Mouse (Mus musculus) MN1 (cell line): Measurements from ENCODE around the gene Rnf5.

Experiments used
- DNase-seq: peaks from one replicate; pipeline ENCODE4 v3.0.0-alpha.2; 2016; ENCODE audit warnings: low spot score

The Rnf5 gene

DNA sequence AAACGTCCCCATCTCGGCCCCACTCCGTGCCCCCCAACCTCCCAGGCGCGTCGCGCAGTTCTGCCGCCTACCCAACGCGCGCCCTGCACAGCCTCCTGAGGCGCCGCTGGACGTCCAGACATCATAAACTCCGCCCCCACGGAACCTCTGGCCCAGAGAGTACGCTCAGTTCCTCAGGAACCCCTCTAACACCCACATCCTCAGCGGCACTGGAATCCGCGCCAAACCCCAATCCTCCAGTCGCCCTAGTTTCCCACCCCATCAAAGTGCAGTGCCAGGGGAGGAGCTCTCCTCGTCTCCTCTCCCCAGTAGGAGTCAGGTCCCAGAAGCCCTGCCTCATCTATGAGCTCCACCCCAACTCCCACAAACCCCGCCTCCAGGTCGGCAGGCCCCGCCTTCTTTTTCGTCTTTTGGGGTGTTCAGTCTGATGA is 28.8 kb upstream of the Rnf5 start:
- DNase-seq: no peak

DNA sequence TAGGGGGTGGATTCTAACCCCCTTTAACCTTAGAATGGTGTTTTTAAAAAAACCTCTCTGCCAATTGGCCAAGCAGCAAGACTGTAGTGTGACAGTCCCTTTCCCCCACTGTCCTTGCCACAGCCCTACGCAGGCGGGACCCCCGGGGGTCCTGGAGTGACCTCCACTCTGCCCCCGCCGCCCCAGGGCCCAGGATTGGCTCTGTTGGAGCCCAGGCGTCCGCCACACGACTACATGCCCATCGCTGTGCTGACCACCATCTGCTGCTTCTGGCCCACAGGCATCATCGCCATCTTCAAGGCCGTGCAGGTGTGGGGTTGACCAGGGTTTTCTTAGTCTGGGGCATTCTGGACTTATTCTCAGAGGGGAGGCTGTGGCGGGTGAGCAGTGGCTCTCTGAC is 28.2 kb upstream of the Rnf5 start:
- DNase-seq: no peak

DNA sequence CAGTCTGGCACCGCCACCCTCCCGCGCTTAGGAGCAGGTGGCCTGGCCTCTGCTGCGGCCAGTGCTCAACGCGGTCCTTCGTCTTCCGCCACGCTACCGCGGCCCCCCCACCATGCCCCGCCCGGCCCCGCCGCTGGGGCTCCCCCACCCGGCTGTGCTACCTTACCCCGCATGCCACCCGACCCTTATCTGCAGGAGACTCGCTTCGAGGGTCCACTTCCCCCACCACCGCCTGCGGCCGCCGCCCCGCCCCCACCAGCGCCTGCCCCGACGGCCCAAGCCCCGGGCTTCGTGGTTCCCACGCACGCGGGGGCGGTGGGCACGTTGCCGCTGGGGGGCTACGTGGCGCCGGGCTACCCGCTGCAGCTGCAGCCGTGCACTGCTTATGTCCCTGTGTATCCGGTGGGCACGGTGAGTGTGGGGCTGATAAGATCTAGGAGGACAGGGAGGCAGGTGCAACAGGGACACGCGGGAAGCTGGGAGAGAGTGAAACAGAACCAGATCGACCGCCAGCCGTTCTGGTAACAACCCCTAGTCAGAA is 27.3 kb upstream of the Rnf5 start:
- DNase-seq: no peak

- DNase-seq: no peak
These were observed 26.5 kb upstream of the Rnf5 start for GRCm38 (mm10) chr17:34629796-34630603.

DNA sequence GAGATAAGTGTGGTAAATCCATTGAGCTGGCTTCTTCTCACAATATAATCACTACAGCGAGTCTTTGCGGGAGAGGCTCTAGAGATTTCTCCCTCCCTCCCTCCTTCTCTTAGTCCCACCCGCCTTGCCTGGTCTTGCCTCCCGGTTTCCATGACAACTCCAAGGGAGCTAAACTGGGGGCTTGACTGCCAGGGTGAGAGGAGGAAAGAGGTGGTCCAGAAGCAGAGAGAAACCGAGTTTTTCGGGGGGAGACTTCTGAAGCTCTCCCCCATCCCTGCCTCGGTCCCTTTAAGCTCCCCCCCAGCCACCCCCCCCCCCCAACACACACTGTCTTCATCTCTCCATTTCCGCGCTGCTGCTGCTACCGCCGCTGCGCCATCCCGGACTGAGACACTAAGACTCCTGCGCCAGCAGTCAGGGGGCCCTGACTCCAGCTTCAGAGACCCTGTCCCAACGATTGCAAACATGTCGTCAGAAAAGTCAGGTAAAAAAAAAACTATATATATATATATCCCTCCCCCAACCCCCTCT is 25.8 kb upstream of the Rnf5 start, which contains the start of gene Prrt1:
TSS of gene Prrt1 (plus strand) at position 313 of the 531 bp plus-strand sequence.
- DNase-seq: peak; percentile 35

DNA sequence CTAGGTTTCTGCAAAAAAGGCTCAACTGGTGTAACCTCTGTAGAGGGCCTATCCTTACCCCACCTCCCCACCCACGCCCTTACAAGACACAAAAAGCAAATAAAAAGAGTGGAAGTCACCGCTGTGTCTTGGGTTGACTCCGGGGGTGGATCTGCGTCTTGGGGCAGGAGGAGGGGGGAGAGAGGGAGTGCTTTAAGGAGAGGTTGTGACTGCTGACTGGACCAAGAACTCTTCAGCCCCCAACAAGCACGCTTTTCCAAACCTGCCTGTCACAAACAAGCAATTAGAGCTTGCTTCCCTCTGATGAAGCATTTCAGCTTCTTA is 25.1 kb upstream of the Rnf5 start:
- no peak for DNase-seq

GRCm38 (mm10) chr17:34627943-34628643 is 24.6 kb upstream of the Rnf5 start, which contains the start of gene Ppt2:
Ppt2 (minus strand) TSS chr17:34628510.
- DNase-seq: peak; percentile 64

DNA sequence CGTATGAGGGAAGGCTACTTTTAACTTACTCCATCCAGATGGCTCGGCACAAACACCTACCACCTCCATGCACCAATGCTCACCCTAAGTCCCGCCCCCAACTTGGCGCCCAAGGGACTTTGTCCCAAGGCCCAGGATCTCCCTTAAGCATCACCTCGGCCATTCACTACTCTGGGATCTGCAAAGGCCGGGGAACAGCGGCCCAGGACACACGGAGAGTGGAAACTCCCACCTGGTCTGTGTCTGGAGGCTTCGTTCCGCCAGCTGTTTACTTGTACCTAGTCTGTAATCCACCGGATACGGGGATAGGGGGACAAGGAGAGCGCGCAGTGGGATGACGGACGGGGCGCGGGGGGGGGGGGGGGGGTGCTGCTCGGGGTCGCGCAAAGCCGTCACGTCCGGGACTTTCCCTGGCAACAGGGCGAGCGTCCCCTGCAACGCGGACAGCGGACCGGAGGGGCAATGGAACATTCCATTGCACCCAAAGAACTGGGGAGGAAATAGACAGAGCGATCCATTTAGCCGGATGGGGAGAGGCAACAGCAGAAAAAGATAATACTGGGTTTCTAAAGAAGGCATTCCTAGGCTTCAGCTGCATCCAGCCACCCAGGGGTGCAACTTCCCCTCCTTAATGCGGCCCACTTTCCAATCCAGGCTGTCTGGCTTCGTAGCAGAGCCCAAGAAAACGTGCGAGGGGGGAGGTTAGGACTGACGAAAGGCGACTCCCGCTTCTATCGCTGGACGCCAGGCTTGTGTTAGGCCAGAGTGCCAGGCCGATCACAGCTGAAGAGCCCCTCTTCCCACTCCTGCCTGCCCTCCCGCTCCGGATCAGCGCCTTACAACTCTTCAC is 23.8 kb upstream of the Rnf5 start:
- peak; percentile 87 for DNase-seq

- DNase-seq: peak; percentile 73
These were observed 23.2 kb upstream of the Rnf5 start for GRCm38 (mm10) chr17:34626773-34627092.

- no peak for DNase-seq
These were observed 22.7 kb upstream of the Rnf5 start for GRCm38 (mm10) chr17:34626062-34626772.

- no peak for DNase-seq
These were observed 21.5 kb upstream of the Rnf5 start for GRCm38 (mm10) chr17:34624981-34625380.

DNA sequence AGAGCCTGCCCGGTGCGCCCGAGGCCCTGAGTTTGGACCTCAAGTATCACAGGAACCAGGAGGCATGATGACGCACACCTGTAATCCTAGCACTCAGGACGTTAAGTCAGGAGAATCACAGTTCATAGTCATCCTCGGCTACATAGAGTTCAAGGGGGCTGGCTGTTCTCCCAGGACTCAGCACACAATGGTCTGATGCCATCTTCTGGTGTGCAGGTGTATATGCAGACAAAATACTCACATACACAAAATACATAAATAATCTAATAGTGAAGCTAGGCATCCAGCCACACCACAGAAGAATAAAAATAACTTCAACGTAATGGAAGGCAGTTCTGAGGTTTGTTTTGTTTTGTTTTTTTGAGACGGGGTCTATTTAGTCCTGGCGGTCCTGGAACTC is 19.7 kb upstream of the Rnf5 start:
- no peak for DNase-seq

DNA sequence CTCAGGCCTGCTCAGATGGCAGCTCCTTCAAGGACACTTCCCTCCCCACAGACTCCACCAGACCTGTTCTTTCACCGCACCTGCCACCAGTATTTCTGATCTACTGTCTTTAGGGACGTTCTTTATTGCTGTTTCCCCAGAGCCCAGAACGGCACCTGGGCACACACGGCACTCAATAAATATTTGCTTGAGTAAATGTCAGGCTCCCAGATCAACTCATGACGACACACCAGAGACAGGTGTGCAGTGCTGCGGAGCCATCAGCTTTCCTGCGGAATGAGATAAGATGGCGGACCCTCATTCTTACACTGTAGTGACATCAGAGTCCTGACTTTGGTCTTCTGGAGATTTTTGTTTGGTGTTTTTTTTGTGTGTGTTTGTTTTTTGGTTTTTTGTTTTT is 17.5 kb upstream of the Rnf5 start:
- no peak for DNase-seq

DNA sequence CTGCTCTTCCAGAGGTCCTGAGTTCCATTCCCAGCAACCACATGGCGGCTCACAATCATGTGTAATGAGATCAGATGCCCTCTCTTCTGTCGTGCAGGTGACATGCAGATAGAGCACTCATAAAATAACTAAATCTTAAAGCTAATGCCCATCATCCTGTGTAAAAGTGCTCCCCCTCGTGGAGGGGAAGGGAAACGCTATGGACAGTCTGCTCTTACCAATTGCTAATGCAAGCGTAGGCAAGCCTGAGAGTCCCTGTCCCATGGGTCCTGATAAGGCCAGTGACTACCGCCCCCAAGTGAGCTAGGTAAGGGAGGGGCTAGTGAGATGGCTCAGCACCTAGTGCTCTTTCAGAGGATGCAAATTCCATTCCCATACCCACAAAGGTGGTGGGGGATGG is 15.5 kb upstream of the Rnf5 start:
- DNase-seq: peak; percentile 85

- DNase-seq: no peak
These were observed 12.4 kb upstream of the Rnf5 start, which contains the start of gene Egfl8 for GRCm38 (mm10) chr17:34615871-34616270. Egfl8 (minus strand) TSS chr17:34615971.

- DNase-seq: no peak
These were observed 10.3 kb upstream of the Rnf5 start for GRCm38 (mm10) chr17:34613830-34614229.

- DNase-seq: no peak
These were observed 9.7 kb upstream of the Rnf5 start for GRCm38 (mm10) chr17:34613054-34613645.

GRCm38 (mm10) chr17:34611050-34611449 is 7.6 kb upstream of the Rnf5 start:
- DNase-seq: no peak

DNA sequence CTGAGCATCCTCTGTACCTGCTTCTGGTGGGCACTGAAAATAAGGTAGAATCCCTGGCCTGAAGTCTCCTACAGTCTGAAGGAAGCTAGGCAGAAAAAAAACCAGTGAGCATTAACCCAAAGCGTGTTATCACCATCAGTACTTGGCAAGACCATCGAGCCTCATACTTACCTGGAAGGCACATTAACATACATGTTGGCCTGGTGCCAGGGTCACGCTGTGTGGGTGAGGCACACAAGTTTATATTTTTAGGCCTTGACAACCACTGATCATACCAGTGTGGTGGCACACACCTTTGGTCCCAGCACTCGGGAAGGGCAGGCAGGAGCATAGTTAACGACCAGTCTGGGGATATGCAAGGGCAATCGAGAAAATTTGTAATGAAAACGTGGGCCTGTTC is 4.5 kb upstream of the Rnf5 start:
- no peak for DNase-seq

- peak; percentile 56 for DNase-seq
These were observed 2.9 kb upstream of the Rnf5 start for GRCm38 (mm10) chr17:34606186-34607039.
